Mouse (Mus musculus) CH12.LX (cell line): ENCODE measurements around the gene Tmem131l. TPM values are rescaled to one million over a fixed set of nuclear protein-coding genes. Genes with fewer than 3 reads are reported as not detected.

Experiments
- DNase-seq: peaks from one replicate; pipeline ENCODE4 v3.0.0-alpha.2; 2013; ENCODE audit errors: extremely low read depth
- H3K27ac ChIP-seq: 2 replicates; pipeline ENCODE4 v1.5.1; 2012; ENCODE audit warnings: low read depth, mild to moderate bottlenecking, control low read depth, moderate library complexity; ENCODE audit not compliant: insufficient read depth
- H3K27me3 ChIP-seq: replicated peaks from 2 replicates; pipeline ENCODE3; 2012; ENCODE audit warnings: inconsistent platforms
- H3K36me3 ChIP-seq, 2 experiments: replicated peaks in 1 of 2; 2 replicates each; pipeline versions ENCODE3 to v1.6.1; 2012; ENCODE audit warnings: inconsistent platforms in 1 of 2, low read length in 1 of 2, mild to moderate bottlenecking in 1 of 2, mixed read lengths in 1 of 2, moderate library complexity in 1 of 2; ENCODE audit not compliant: control insufficient read depth in 1 of 2, insufficient read depth in 1 of 2
- H3K4me1 ChIP-seq, 2 experiments: 2 replicates each; pipeline ENCODE4 v1.6.1; 2012; ENCODE audit warnings: inconsistent platforms in 1 of 2, moderate library complexity in 1 of 2; ENCODE audit not compliant: insufficient read depth in 2 of 2, control insufficient read depth in 1 of 2
- H3K4me2 ChIP-seq: 2 replicates; pipeline ENCODE4 v1.6.1; 2012; ENCODE audit warnings: low read depth, mild to moderate bottlenecking, control low read depth; ENCODE audit not compliant: poor library complexity, insufficient read depth, severe bottlenecking
- H3K4me3 ChIP-seq, 3 experiments: fragments of 150-350 bp in 1 of 3; sonication (generic) in 1 of 3; replicated peaks in 1 of 3; 2 replicates each; pipeline versions ENCODE3 to v1.5.1; 2011 to 2012; ENCODE audit warnings: low read depth in 2 of 3, low read length in 2 of 3, mild to moderate bottlenecking in 2 of 3, moderate library complexity in 2 of 3, control low read depth in 1 of 3, improper control_type of control experiment in 1 of 3, inconsistent platforms in 1 of 3, mixed read lengths in 1 of 3; ENCODE audit not compliant: poor library complexity in 1 of 3
- H3K79me2 ChIP-seq: replicated peaks from 2 replicates; pipeline ENCODE4 v1.6.1; 2012; ENCODE audit warnings: mild to moderate bottlenecking, moderate library complexity; ENCODE audit not compliant: control insufficient read depth, poor library complexity, insufficient read depth, severe bottlenecking; ENCODE audit errors: extremely low read depth
- H3K9ac ChIP-seq: 2 replicates; pipeline ENCODE4 v1.6.1; 2012; ENCODE audit warnings: low read depth, mild to moderate bottlenecking, control low read depth, moderate library complexity; ENCODE audit not compliant: insufficient read depth
- H3K9me3 ChIP-seq: replicated peaks from 2 replicates; pipeline ENCODE3; 2012; ENCODE audit warnings: low read length, inconsistent platforms, mixed read lengths
- BHLHE40 ChIP-seq: IDR thresholded peaks from 2 replicates; pipeline ENCODE4 v1.6.1; 2011; ENCODE audit warnings: mild to moderate bottlenecking, low read depth, low read length, improper control_type of control experiment
- CHD2 ChIP-seq: IDR thresholded peaks from 2 replicates; pipeline ENCODE4 v1.6.1; 2011; ENCODE audit warnings: low read length, improper control_type of control experiment
- CTCF ChIP-seq, 2 experiments: IDR thresholded peaks in 1 of 2; conservative IDR thresholded peaks in 1 of 2; 2 replicates each; pipeline ENCODE4 v1.5.1; 2011 to 2012; ENCODE audit warnings: low read depth in 2 of 2, low read length in 2 of 2, improper control_type of control experiment in 1 of 2, inconsistent platforms in 1 of 2, mild to moderate bottlenecking in 1 of 2, moderate library complexity in 1 of 2
- E2F4 ChIP-seq: IDR thresholded peaks from 2 replicates; pipeline ENCODE4 v1.6.1; 2011; ENCODE audit warnings: low read depth, low read length, improper control_type of control experiment; ENCODE audit not compliant: insufficient replicate concordance
- ELF1 ChIP-seq: IDR thresholded peaks from 2 replicates; pipeline ENCODE4 v1.6.1; 2014; ENCODE audit warnings: low read depth, mild to moderate bottlenecking, inconsistent platforms, low read length, improper control_type of control experiment
- EP300 ChIP-seq: IDR thresholded peaks from 2 replicates; pipeline ENCODE4 v1.6.1; 2011; ENCODE audit warnings: low read length, improper control_type of control experiment
- ETS1 ChIP-seq: conservative IDR thresholded peaks from 2 replicates; pipeline ENCODE4 v1.6.1; 2012; ENCODE audit warnings: low read depth, mild to moderate bottlenecking, inconsistent platforms, low read length, improper control_type of control experiment, moderate library complexity
- GABPA ChIP-seq: IDR thresholded peaks from 2 replicates; pipeline ENCODE4 v1.6.1; 2012; ENCODE audit warnings: low read depth, low read length, improper control_type of control experiment, inconsistent platforms; ENCODE audit not compliant: insufficient replicate concordance
- HCFC1 ChIP-seq: IDR thresholded peaks from 2 replicates; pipeline ENCODE4 v1.6.1; 2012; ENCODE audit warnings: low read depth, mild to moderate bottlenecking, inconsistent platforms, low read length, improper control_type of control experiment
- IRF4 ChIP-seq: IDR thresholded peaks from 2 replicates; pipeline ENCODE4 v1.6.1; 2014; ENCODE audit warnings: low read depth, mild to moderate bottlenecking, inconsistent platforms, low read length, improper control_type of control experiment
- JUN ChIP-seq: IDR thresholded peaks from 2 replicates; pipeline ENCODE4 v1.6.1; 2011; ENCODE audit warnings: low read depth, mild to moderate bottlenecking, low read length, improper control_type of control experiment, moderate library complexity; ENCODE audit not compliant: insufficient read depth
- KAT2A ChIP-seq: IDR thresholded peaks from 2 replicates; pipeline ENCODE4 v1.6.1; 2012; ENCODE audit warnings: low read length, improper control_type of control experiment, inconsistent platforms; ENCODE audit not compliant: insufficient replicate concordance
- MAX ChIP-seq: IDR thresholded peaks from 2 replicates; pipeline ENCODE4 v1.6.1; 2011; ENCODE audit warnings: low read length, improper control_type of control experiment
- MAZ ChIP-seq: IDR thresholded peaks from 2 replicates; pipeline ENCODE4 v1.6.1; 2012; ENCODE audit warnings: low read depth, mild to moderate bottlenecking, inconsistent platforms, low read length, improper control_type of control experiment, moderate library complexity
- MEF2A ChIP-seq: IDR thresholded peaks from 2 replicates; pipeline ENCODE4 v1.6.1; 2014; ENCODE audit warnings: low read depth, mild to moderate bottlenecking, inconsistent platforms, low read length, improper control_type of control experiment, borderline replicate concordance
- MYC ChIP-seq: IDR thresholded peaks from 2 replicates; pipeline ENCODE4 v1.6.1; 2011; ENCODE audit warnings: low read depth, mild to moderate bottlenecking, improper control_type of control experiment, low read length
- NRF1 ChIP-seq: IDR thresholded peaks from 2 replicates; pipeline ENCODE4 v1.6.1; 2014; ENCODE audit warnings: low read depth, mild to moderate bottlenecking, inconsistent platforms, low read length, improper control_type of control experiment, moderate library complexity
- POLR2A ChIP-seq: IDR thresholded peaks from 2 replicates; pipeline ENCODE4 v1.6.1; 2011; ENCODE audit warnings: low read depth, mild to moderate bottlenecking, improper control_type of control experiment, low read length
- POLR2AphosphoS2 ChIP-seq: IDR thresholded peaks from 2 replicates; pipeline ENCODE4 v1.6.1; 2011; ENCODE audit warnings: low read depth, low read length, improper control_type of control experiment
- RCOR1 ChIP-seq: conservative IDR thresholded peaks from 2 replicates; pipeline ENCODE4 v1.6.1; 2012; ENCODE audit warnings: low read depth, mild to moderate bottlenecking, inconsistent platforms, low read length, improper control_type of control experiment
- SMC3 ChIP-seq: IDR thresholded peaks from 2 replicates; pipeline ENCODE4 v1.6.1; 2011; ENCODE audit warnings: low read depth, low read length, improper control_type of control experiment
- TBP ChIP-seq: conservative IDR thresholded peaks from 2 replicates; pipeline ENCODE4 v1.6.1; 2011; ENCODE audit warnings: low read depth, low read length, improper control_type of control experiment
- TCF12 ChIP-seq: IDR thresholded peaks from 2 replicates; pipeline ENCODE4 v1.6.1; 2014; ENCODE audit warnings: low read depth, mild to moderate bottlenecking, inconsistent platforms, low read length, improper control_type of control experiment
- UBTF ChIP-seq: IDR thresholded peaks from 2 replicates; pipeline ENCODE4 v1.6.1; 2012; ENCODE audit warnings: low read depth, mild to moderate bottlenecking, inconsistent platforms, low read length, improper control_type of control experiment, moderate library complexity
- USF2 ChIP-seq: conservative IDR thresholded peaks from 2 replicates; pipeline ENCODE4 v1.6.1; 2011; ENCODE audit warnings: low read depth, low read length, improper control_type of control experiment
- ZC3H11A ChIP-seq: IDR thresholded peaks from 2 replicates; pipeline ENCODE4 v1.6.1; 2012; ENCODE audit warnings: low read depth, mild to moderate bottlenecking, inconsistent platforms, low read length, improper control_type of control experiment
- ZKSCAN1 ChIP-seq: IDR thresholded peaks from 2 replicates; pipeline ENCODE4 v1.6.1; 2012; ENCODE audit warnings: low read depth, inconsistent platforms, low read length, improper control_type of control experiment, borderline replicate concordance
- ZMIZ1 ChIP-seq: IDR thresholded peaks from 2 replicates; pipeline ENCODE4 v1.6.1; 2012; ENCODE audit warnings: low read depth, mild to moderate bottlenecking, inconsistent platforms, low read length, improper control_type of control experiment
- ZNF384 ChIP-seq: IDR thresholded peaks from 2 replicates; pipeline ENCODE4 v1.6.1; 2012; ENCODE audit warnings: low read depth, low read length, improper control_type of control experiment, inconsistent platforms
- dilution Hi-C: fragments of 300-500 bp; cut with MboI; formaldehyde crosslinking; loops from 2 replicates; pipeline ENCODE4 v1.14.3; 2020; ENCODE audit warnings: low sequenced_read_pairs; ENCODE audit not compliant: extremely low pct_unique_long_range_greater_than_20kb, extremely low pct_ligation_motif_present
- in situ Hi-C: fragments of 300-500 bp; cut with MboI; formaldehyde crosslinking; loops from 3 replicates; pipeline ENCODE4 v1.14.3; 2019; ENCODE audit warnings: low sequenced_read_pairs, low pct_ligation_motif_present, low pct_unique_long_range_greater_than_20kb, mixed read lengths
- polyA plus RNA-seq: library from polyadenylated mRNA; unstranded; fragments of >175 nt; gene quantifications from 2 replicates; pipeline ENCODE4 v1.2.1, GENCODE M21; 2012; ENCODE audit warnings: low read depth; ENCODE audit not compliant: insufficient read length
- total RNA-seq, 2 experiments: library from RNA; depleted of rRNA; stranded (reverse); fragments of 300-350 nt in 1 of 2; fragments of >200 nt in 1 of 2; gene quantifications; 2 replicates each; pipeline ENCODE4 v1.2.3; 2012 to 2014

Gene Tmem131l
- total and polyA plus RNA-seq, 3 experiments: 32.7 to 89.7 (median 37.1) TPM

DNA sequence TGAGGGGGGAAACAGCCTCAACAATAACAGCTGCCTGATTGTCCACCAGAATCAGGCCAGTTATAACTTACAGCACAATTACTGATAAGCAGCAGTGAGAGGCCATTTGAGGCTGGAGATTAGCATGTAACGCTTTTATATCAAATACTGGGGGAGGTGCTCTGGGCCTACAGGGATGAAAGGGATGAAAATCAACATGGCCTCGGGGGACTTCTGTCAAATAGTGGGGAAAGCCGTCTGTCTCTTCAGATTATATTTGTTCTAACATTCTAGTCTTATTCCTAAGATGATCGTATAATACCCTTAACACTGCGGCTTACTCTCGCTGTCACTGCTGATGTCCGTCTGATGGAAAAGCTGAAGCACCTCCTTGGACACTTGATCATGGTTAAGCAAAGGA lies 40.1 kb upstream of the Tmem131l start:
- TF ChIP-seq MEF2A (no peak), ZNF384 (no peak), HCFC1 (no peak), JUN (no peak), TBP (no peak), USF2 (no peak), ELF1 (no peak), UBTF (no peak), IRF4 (no peak), ZMIZ1 (no peak), ZC3H11A (no peak), KAT2A (no peak), POLR2A (no peak), CHD2 (no peak)
- TF ChIP-seq, all 38 proteins: peak for 0
- no peaks in the 10 kb centered on the region for H3K79me2 ChIP-seq
- no peak overlapping the region for H3K27ac ChIP-seq
- no peaks in the 10 kb centered on the region for H3K27me3 ChIP-seq
- dilution Hi-C loops (no loop called here), in situ Hi-C loops (no loop called here)
- no peak for DNase-seq
- no peak overlapping the region for H3K4me2 ChIP-seq
- H3K4me1 ChIP-seq: peaks cover 3 to 12% of the 10 kb centered on the region in 2 experiments; a peak in 3 of 4 replicates
- H3K9me3 ChIP-seq: peaks cover 5% of the 10 kb centered on the region
- H3K36me3 ChIP-seq: peaks cover 0 to 2% of the 10 kb centered on the region in 2 experiments
- H3K9ac ChIP-seq: no peak overlapping the region
- H3K4me3 ChIP-seq: no peak overlapping the region

DNA sequence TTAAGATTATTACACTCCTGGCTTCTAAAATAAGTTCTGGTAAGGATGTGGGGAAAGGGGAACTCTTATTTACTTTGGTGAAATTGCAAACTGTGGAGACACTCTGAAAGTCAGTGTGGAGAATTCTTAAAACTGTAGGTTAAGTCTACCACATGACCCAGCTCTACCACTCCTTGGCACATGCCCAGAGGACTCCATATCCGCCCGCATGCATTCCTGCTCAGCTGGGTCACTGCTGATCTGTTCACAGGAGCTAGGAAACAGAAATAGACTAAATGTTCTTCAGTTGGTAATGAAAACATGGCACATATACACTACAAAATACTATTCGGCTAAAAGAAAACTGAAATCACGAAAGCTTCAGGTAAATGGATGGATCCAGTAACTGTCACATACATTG lies 37.5 kb upstream of the Tmem131l start:
- no peak for TF ChIP-seq BHLHE40
- no peak for TF ChIP-seq MAX
- TF ChIP-seq CTCF (conservative IDR thresholded peaks at IDR 0.05 in 1 of 2, IDR thresholded peaks at IDR 0.05 in 1 of 2; ENCODE audit: low read depth in 2 of 2, low read length in 2 of 2): no peak
- TF ChIP-seq E2F4: no peak
- no peak for TF ChIP-seq SMC3
- no peak for TF ChIP-seq MYC
- no peak for TF ChIP-seq IRF4
- TF ChIP-seq TBP: no peak
- TF ChIP-seq ETS1: no peak
- no peak for TF ChIP-seq ZKSCAN1
- no peak for TF ChIP-seq POLR2AphosphoS2
- no peak for TF ChIP-seq EP300
- no peak for TF ChIP-seq MAZ
- TF ChIP-seq NRF1: no peak
- TF ChIP-seq TCF12: no peak
- TF ChIP-seq ZC3H11A: no peak
- no peak for TF ChIP-seq ZNF384
- TF ChIP-seq GABPA: no peak
- no peak for TF ChIP-seq USF2
- no peak for TF ChIP-seq RCOR1
- Histone ChIP-seq H3K9me3 (peaks cover 5% of the 10 kb centered on the region), H3K9ac (no peak overlapping the region), H3K4me3 (no peak overlapping the region), H3K27me3 (no peaks in the 10 kb centered on the region), H3K36me3 (peaks cover 0 to 2% of the 10 kb centered on the region in 2 experiments), H3K4me2 (no peak overlapping the region), H3K79me2 (no peaks in the 10 kb centered on the region), H3K4me1 (peaks cover 12 to 32% of the 10 kb centered on the region in 2 experiments), H3K27ac (no peak overlapping the region)
- dilution Hi-C loops: no loop called here
- in situ Hi-C loops: no loop called here
- no peak for DNase-seq
